Mouse (Mus musculus) midbrain, embryonic 14.5 days (tissue): Measurements from ENCODE around the gene Slc38a9. TPM values are rescaled to one million over a fixed set of nuclear protein-coding genes. Genes with fewer than 3 reads are reported as not detected.

Source experiments
- ATAC-seq: fragments of 200-750 bp; cut with Nextera tagmentation; 2 replicates; pipeline ENCODE4 v1.8.0; 2017; ENCODE audit warnings: moderate number of reproducible peaks, moderate library complexity; ENCODE audit not compliant: low FRiP score, low TSS enrichment
- DNase-seq: peaks from one replicate; pipeline ENCODE4 v3.0.0-alpha.2; 2015
- H3K27ac ChIP-seq: fragments of 300-500 bp; sonication (generic); replicated peaks from 2 replicates; pipeline ENCODE4 v1.5.1; 2014; ENCODE audit warnings: mild to moderate bottlenecking, low read depth, low read length, moderate library complexity
- H3K27me3 ChIP-seq: fragments of 300-500 bp; sonication (generic); 2 replicates; pipeline ENCODE4 v1.6.1; 2014; ENCODE audit warnings: low read length, control low read depth, mixed read lengths; ENCODE audit not compliant: control insufficient read depth, insufficient read depth
- H3K36me3 ChIP-seq: fragments of 300-500 bp; sonication (generic); 2 replicates; pipeline ENCODE4 v1.6.1; 2014; ENCODE audit warnings: low read length, control low read depth; ENCODE audit not compliant: control insufficient read depth, insufficient read depth
- H3K4me1 ChIP-seq: fragments of 300-500 bp; sonication (generic); 2 replicates; pipeline ENCODE4 v1.6.1; 2014; ENCODE audit warnings: mild to moderate bottlenecking, antibody characterized with exemption, low read length, control low read depth; ENCODE audit not compliant: control insufficient read depth, insufficient read depth
- H3K4me2 ChIP-seq: fragments of 300-500 bp; sonication (generic); 2 replicates; pipeline ENCODE4 v1.6.1; 2014; ENCODE audit warnings: mild to moderate bottlenecking, low read length, moderate library complexity
- H3K4me3 ChIP-seq: fragments of 300-500 bp; sonication (generic); replicated peaks from 2 replicates; pipeline ENCODE4 v1.5.1; 2014; ENCODE audit warnings: low read depth, low read length
- H3K9ac ChIP-seq: fragments of 300-500 bp; sonication (generic); replicated peaks from 2 replicates; pipeline ENCODE4 v1.6.1; 2014; ENCODE audit warnings: mild to moderate bottlenecking, low read length, moderate library complexity
- H3K9me3 ChIP-seq: fragments of 300-500 bp; sonication (generic); 2 replicates; pipeline ENCODE4 v1.6.1; 2016; ENCODE audit warnings: low read length, control low read depth, mixed read lengths; ENCODE audit not compliant: control insufficient read depth
- WGBS: fragments of 180-500 bp; shearing (Covaris S2); extraction: QIAGEN DNeasy Blood & Tissue Kit; methylation state at CpG from one replicate; pipeline ENCODE4 v1.1.7; 2014; 5-methylcytosine and 5-hydroxymethylcytosine counted together
- polyA plus RNA-seq: library from polyadenylated mRNA; unstranded; fragments of >200 nt; fragmentation: Nextera tagmentation; extraction: Ambion mirVana; gene quantifications from 2 replicates; pipeline ENCODE4 v1.2.1, GENCODE M21; 2014

The Slc38a9 gene
- polyA plus RNA-seq, 1 experiment from 2014 or later = 24.4 TPM

- Histone ChIP-seq H3K4me1 (no peaks in the 10 kb centered on the region), H3K9ac (no peak overlapping the region), H3K36me3 (peaks cover 11% of the 10 kb centered on the region; the same call in 1 of the 2 replicates), H3K27me3 (no peaks in the 10 kb centered on the region), H3K4me3 (no peak overlapping the region), H3K27ac (no peak overlapping the region), H3K9me3 (no peaks in the 10 kb centered on the region), H3K4me2 (no peak overlapping the region)
- DNase-seq = no peak
- WGBS = 90% methylated on average over 10 of the region's 10 CpGs
- ATAC-seq = no peak
Observed at GRCm38 (mm10) chr13:112736407-112736806, 75.9 kb downstream of the Slc38a9 start.

- H3K27me3 ChIP-seq = no peaks in the 10 kb centered on the region
- H3K9ac ChIP-seq = no peak overlapping the region
- H3K9me3 ChIP-seq = no peaks in the 10 kb centered on the region
- H3K4me2 ChIP-seq = no peak overlapping the region
- no peak overlapping the region for H3K27ac ChIP-seq
- WGBS = 89% methylated on average over 9 of the region's 9 CpGs
- no peak overlapping the region for H3K4me3 ChIP-seq
- no peak for ATAC-seq
- DNase-seq = no peak
- H3K36me3 ChIP-seq = 0 out of 2 replicates have a peak, but pooled peaks cover 6% of the 10 kb centered on the region
- H3K4me1 ChIP-seq = no peaks in the 10 kb centered on the region
Observed at GRCm38 (mm10) chr13:112737110-112737509, 76.6 kb downstream of the Slc38a9 start.

GRCm38 (mm10) chr13:112738005-112738404 is 77.5 kb downstream of the Slc38a9 start:
- no peak overlapping the region for H3K9ac ChIP-seq
- WGBS = 89% methylated on average over 16 of the region's 16 CpGs
- H3K9me3 ChIP-seq = no peaks in the 10 kb centered on the region
- no peak overlapping the region for H3K4me2 ChIP-seq
- H3K4me1 ChIP-seq = no peaks in the 10 kb centered on the region
- H3K4me3 ChIP-seq = no peak overlapping the region
- H3K27me3 ChIP-seq = no peaks in the 10 kb centered on the region
- H3K27ac ChIP-seq = no peak overlapping the region
- DNase-seq (no peak), ATAC-seq (no peak)
- H3K36me3 ChIP-seq = 0 out of 2 replicates have a peak, but pooled peaks cover 3% of the 10 kb centered on the region

GRCm38 (mm10) chr13:112740073-112740472 is 79.5 kb downstream of the Slc38a9 start:
- ATAC-seq (no peak), DNase-seq (no peak)
- H3K4me2 ChIP-seq = no peak overlapping the region
- no peak overlapping the region for H3K27ac ChIP-seq
- H3K36me3 ChIP-seq = 0 out of 2 replicates have a peak, but pooled peaks cover 3% of the 10 kb centered on the region
- no peak overlapping the region for H3K9ac ChIP-seq
- WGBS = 73% methylated on average over 6 of the region's 6 CpGs
- H3K9me3 ChIP-seq = no peaks in the 10 kb centered on the region
- H3K4me3 ChIP-seq = no peak overlapping the region
- H3K27me3 ChIP-seq = no peaks in the 10 kb centered on the region
- no peaks in the 10 kb centered on the region for H3K4me1 ChIP-seq

- H3K4me3 ChIP-seq = no peak overlapping the region
- no peaks in the 10 kb centered on the region for H3K36me3 ChIP-seq
- no peak overlapping the region for H3K27ac ChIP-seq
- no peak overlapping the region for H3K9ac ChIP-seq
- no peaks in the 10 kb centered on the region for H3K9me3 ChIP-seq
- ATAC-seq = no peak
- 61% methylated on average over 14 of the region's 14 CpGs for WGBS
- H3K4me2 ChIP-seq = no peak overlapping the region
- H3K4me1 ChIP-seq = no peaks in the 10 kb centered on the region
- no peak for DNase-seq
- no peaks in the 10 kb centered on the region for H3K27me3 ChIP-seq
Observed at GRCm38 (mm10) chr13:112742076-112742830, 81.7 kb downstream of the Slc38a9 start.

- no peak for DNase-seq
- H3K4me3 ChIP-seq = no peak overlapping the region
- H3K27me3 ChIP-seq = no peaks in the 10 kb centered on the region
- no peaks in the 10 kb centered on the region for H3K4me1 ChIP-seq
- no peak overlapping the region for H3K9ac ChIP-seq
- H3K4me2 ChIP-seq = no peak overlapping the region
- H3K36me3 ChIP-seq = no peaks in the 10 kb centered on the region
- H3K9me3 ChIP-seq = no peaks in the 10 kb centered on the region
- no peak overlapping the region for H3K27ac ChIP-seq
- 89% methylated on average over 4 of the region's 4 CpGs for WGBS
- ATAC-seq = no peak
Observed at GRCm38 (mm10) chr13:112743647-112744046, 83.1 kb downstream of the Slc38a9 start.

- Histone ChIP-seq H3K9me3 (no peaks in the 10 kb centered on the region), H3K9ac (no peak overlapping the region), H3K4me2 (no peak overlapping the region), H3K4me3 (no peak overlapping the region), H3K27me3 (no peaks in the 10 kb centered on the region), H3K36me3 (no peaks in the 10 kb centered on the region), H3K4me1 (no peaks in the 10 kb centered on the region), H3K27ac (no peak overlapping the region)
- ATAC-seq (no peak), DNase-seq (no peak)
- 88% methylated on average over 15 of the region's 15 CpGs for WGBS
Observed at GRCm38 (mm10) chr13:112744061-112744849, 83.7 kb downstream of the Slc38a9 start.

- no peak overlapping the region for H3K4me3 ChIP-seq
- H3K36me3 ChIP-seq = no peaks in the 10 kb centered on the region
- DNase-seq (no peak), ATAC-seq (no peak)
- H3K4me1 ChIP-seq = no peaks in the 10 kb centered on the region
- WGBS = 82% methylated on average over 5 of the region's 5 CpGs
- no peak overlapping the region for H3K4me2 ChIP-seq
- H3K9ac ChIP-seq = no peak overlapping the region
- H3K27ac ChIP-seq = no peak overlapping the region
- no peaks in the 10 kb centered on the region for H3K9me3 ChIP-seq
- H3K27me3 ChIP-seq = no peaks in the 10 kb centered on the region
Observed at GRCm38 (mm10) chr13:112745936-112746694, 85.6 kb downstream of the Slc38a9 start.
